Mouse (Mus musculus): ENCODE results near the gene Gng7.

DNA sequence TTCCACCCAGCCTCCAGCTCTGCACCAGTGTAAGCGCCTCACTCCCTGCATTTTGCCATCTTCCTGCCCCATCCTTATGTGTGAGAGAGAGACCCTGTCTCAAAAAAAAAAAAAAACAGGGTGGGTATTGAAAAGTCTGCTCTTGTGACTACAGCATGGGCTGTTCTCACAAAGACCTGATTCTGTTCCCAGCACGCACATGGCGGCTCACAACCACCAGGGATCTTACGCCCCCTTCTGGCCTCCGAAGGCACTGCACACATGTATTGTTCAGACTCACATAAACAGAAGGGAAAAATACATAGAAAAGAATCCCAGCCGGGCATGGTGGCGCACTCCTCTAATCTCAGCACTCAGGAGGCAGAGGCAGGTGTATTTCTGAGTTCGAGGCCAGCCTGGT is 8.0 kb upstream of the Gng7 start:
- 0 out of 2 replicates have a peak, but pooled peaks have one; percentile 5 for TF ChIP-seq CTCF (IDR thresholded peaks at IDR 0.05; ENCODE audit: low read depth)
- TF ChIP-seq EP300 (IDR thresholded peaks at IDR 0.05; ENCODE audit: low read depth): no peak
